Mouse (Mus musculus) C2C12 (cell line): ENCODE data around the gene Birc2.

Experiments
- CTCF ChIP-seq: IDR thresholded peaks from one replicate; pipeline ENCODE4 v1.5.1; 2011; ENCODE audit not compliant: control insufficient read depth, insufficient read depth, insufficient read length
- FOSL1 ChIP-seq: IDR thresholded peaks from one replicate; pipeline ENCODE4 v1.8.0; 2011; ENCODE audit warnings: mild to moderate bottlenecking, low read length; ENCODE audit not compliant: poor library complexity, insufficient read depth, severe bottlenecking
- MAX ChIP-seq: IDR thresholded peaks from one replicate; pipeline ENCODE4 v1.6.1; 2011; ENCODE audit warnings: mild to moderate bottlenecking, control low read depth
- MYOD1 ChIP-seq: IDR thresholded peaks from one replicate; pipeline ENCODE4 v1.6.1; 2011; ENCODE audit warnings: low read depth; ENCODE audit not compliant: control insufficient read depth, insufficient read length
- MYOG ChIP-seq: IDR thresholded peaks from one replicate; pipeline ENCODE4 v1.6.1; 2011; ENCODE audit not compliant: control insufficient read depth, insufficient read length; ENCODE audit errors: extremely low read depth
- USF1 ChIP-seq: IDR thresholded peaks from one replicate; pipeline ENCODE4 v1.6.1; 2011; ENCODE audit warnings: low read depth, mild to moderate bottlenecking, control low read depth, moderate library complexity

GRCm38 (mm10) chr9:7773686-7774085 is 63.2 kb downstream of the Birc2 start:
- TF ChIP-seq CTCF (no peak), MAX (no peak), USF1 (no peak), FOSL1 (no peak), MYOG (no peak), MYOD1 (no peak)
